Mouse (Mus musculus) 3T3-L1 (cell line): ENCODE results near the gene Olfr51.
"Not testable (repeated sequence)": the region's sequence is repeated elsewhere in the genome, so short reads cannot be mapped to it uniquely, and the experiment has no call there.

Experiments
- DNase-seq: peaks from one replicate; pipeline ENCODE4 v3.0.0-alpha.2; 2015; ENCODE audit warnings: low read depth, low spot score

The Olfr51 gene

DNA sequence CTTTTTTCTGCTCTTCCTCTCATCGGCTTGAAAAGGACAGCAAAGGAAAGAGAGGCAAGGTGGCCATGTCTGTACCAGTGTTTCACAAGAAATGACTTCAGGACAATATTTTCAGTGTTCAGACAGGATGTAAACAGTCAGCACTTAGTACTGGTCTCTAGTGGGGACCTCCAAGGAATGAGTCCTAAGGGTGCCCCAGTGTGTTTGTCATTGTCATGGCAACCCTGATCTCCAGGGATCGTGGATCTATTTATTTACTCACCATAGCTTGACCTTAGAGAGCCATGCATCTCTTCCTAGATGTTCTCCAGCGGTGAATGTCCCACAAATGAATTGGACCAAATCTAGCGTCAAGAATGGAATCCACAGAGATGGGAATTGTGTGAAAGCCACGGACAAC, at the start of gene Olfr51:
TSS of gene Olfr51 (plus strand) at position 301 of the 400 bp plus-strand sequence.
- DNase-seq, result no peak

DNA sequence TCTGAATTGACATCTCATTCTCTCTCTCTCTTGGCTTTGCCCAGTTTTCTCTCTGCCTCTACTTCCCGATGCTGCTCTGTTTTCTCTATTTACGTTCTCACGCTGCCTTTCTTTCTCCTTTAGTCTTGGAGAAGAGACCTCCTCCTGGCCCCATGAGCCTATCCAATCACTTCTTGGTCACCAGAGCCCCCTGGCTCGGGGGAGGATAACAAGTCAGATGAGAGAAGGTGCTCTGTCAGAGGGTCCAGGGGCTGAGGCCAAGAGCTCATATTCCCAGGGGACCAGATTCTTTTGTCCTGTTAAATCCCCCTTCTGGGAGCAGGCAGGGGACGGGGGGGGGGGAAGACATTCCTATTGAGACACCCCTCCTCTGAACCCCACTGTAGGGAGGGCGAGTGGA, 49.7 kb upstream of the Olfr51 start, which contains the start of gene Prop1:
TSS of gene Prop1 (minus strand) at position 101 of the 400 bp plus-strand sequence.
- DNase-seq, result no peak

DNA sequence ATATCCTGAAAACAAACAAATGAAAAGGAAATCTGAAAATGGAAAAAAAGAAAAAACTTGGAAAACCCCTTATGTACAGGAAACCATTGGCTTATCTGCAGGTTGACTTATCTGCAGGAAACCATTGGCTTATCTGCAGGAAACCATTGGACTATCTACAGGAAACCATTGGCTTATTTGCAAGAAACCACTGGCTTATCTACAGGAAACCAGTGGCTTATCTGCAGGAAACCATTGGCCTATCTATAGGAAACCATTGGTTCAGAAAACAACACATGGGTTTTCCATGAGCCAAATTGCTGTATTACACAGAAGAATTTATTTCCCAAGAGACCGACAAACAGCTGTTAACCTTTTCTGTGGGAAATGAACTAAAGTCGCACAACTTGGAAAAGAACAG, 38.5 kb upstream of the Olfr51 start:
- DNase-seq, result no peak

DNA sequence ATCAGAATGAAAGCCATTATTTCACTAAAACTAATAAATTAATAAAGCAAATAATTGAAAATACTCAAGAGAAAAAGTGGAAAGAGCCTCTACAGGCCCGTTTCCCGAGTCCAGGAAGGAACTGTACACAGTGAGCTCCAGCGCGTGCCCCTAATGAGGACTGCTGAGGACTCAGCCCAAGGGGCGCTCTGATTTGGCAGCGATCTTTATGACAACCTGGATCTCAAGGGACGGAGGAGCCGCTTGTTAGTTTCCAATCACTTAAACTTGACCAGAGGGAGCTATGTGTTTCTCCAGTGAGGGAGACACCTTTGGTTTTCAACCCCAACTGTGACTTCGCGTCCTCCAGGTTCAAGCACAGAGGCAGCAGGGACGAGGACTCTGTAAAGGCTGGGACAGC, 37.2 kb upstream of the Olfr51 start, which contains the start of gene Olfr1378:
TSS of gene Olfr1378 (plus strand) at position 301 of the 400 bp plus-strand sequence.
- no peak for DNase-seq

DNA sequence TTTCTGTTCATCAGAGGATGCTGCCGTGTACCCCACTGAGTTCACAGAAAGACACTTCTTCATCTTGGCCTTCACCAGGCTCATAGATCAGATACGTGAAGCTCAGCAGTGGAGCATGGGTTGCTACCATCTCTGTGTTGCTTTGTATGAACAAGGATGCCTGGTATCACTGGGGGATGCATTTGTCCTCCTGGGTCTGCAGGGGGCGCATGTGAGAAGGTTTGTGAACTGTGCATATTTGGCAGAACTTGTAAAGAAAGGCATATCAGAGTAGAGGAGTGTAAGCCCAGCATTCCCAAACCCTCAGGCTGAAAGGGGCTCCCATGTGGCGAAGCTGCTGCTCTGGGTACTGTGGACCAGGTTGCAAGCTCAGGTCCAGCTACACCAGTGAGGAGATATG, 26.2 kb upstream of the Olfr51 start:
- peak; percentile 3 for DNase-seq

DNA sequence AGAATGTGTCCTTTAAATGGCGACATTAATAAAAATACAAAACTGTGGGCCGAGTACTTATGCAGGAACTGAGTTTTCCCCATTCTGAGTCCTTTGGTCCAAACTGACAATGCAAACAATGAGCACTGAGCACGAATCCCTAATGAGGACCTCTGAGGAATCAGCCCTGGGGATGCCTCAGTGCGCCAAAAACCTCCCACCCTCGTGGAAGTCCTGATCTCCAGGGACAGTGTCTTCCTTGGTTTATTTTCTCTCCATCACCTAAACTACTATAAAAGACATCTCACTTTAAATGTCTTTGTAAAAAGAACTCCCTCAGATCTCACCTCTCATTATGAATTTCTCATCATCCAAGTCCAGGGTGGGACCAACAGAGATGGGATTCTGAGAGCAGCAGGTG, 21.7 kb upstream of the Olfr51 start, which contains the start of gene Olfr1377:
TSS of gene Olfr1377 (plus strand) at position 301 of the 400 bp plus-strand sequence.
- DNase-seq, result no peak

DNA sequence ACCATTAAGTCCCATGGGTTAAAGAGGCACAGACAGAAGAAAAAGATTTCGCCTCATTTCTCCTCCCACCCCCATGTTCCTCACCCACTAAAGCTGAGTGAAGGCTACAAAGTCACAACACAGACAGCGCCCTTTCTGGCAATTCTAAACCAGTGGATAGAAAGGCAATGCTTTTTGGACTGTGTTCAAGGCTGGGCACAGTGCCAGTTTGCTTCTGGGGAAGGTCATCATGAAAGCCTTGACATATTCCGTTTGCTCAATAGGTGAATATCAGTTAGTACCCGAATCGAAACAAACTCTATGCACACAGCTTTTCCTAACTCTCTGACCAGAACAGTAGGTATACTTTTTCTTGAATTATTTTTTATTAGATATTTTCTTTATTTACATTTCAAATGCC, 8.4 kb downstream of the Olfr51 start:
- DNase-seq, result no peak

DNA sequence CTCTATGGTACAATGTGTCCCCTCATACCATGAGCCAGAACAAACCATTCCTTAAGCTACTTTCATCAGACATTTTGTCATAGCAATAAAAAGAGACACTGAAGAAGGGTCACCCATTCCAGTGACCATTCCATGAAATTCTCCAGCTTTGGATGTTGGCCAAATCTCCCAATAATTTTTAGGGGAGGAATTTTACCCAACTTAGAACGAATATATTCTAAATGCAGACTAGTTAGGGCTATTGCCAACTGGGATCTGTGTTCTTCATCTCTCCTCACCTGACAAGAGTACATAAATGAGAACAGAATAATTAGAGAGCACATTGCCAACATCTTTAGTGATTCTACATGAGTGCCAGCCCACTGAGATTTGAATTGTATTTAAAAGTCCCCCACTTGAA, 10.5 kb downstream of the Olfr51 start, which contains the start of gene Olfr54:
TSS of gene Olfr54 (plus strand) at position 301 of the 400 bp plus-strand sequence.
- no peak for DNase-seq

DNA sequence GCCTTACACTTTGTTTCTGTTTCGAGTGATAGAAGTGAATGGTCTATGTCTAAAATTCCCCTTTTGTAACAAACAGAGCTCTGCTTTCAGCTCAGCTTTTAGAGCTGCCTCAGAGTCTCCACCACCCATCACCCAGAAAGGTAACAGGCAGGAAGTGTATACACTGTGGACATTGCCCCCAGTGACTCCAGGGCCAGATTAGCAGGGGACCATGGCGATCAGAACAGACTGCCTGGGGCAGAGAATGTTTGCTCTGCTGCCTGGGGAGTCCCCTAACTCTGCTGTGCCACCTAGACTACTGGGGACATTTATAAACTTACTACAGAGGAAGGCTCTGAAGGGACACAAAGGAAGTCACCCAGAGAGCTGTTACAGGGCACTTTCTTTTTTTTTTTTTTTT, 12.9 kb downstream of the Olfr51 start:
- DNase-seq, result no peak

DNA sequence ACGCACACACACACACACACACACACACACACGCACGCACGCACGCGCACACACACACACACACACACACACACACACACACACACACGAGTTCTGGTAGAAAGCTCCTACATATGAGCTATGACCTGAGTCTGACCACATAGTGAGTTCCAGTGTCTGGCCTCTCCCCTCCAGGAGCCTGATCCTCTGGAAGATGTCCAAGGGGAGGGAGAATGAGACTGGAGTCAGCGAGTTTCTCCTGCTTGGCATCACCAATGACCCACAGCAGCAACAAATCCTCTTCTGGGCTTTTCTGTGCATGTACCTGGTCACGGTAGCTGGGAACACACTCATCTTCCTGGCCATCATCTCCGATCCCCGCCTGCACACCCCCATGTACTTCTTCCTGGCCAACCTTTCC, 23.4 kb downstream of the Olfr51 start:
- DNase-seq, result not testable (repeated sequence)

DNA sequence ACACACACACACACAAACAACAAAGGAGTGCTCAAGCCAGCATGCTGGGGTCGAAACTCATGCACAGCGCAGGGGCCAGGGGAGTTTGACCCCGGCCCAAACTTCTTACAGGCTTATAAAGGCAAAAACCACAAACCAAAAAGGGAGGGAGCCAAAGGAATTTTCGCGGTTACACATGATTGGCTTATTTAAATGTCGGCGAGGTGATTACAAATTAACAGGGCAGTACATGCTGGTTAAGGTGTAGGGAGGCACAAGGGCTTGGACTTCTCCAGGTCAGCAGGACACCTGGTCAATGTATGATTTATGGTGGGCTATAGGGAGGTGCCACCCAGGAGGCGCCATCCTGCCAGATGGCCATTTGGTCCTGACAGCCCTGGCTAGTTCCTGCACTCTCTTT, 26.0 kb downstream of the Olfr51 start:
- not testable (repeated sequence) for DNase-seq

DNA sequence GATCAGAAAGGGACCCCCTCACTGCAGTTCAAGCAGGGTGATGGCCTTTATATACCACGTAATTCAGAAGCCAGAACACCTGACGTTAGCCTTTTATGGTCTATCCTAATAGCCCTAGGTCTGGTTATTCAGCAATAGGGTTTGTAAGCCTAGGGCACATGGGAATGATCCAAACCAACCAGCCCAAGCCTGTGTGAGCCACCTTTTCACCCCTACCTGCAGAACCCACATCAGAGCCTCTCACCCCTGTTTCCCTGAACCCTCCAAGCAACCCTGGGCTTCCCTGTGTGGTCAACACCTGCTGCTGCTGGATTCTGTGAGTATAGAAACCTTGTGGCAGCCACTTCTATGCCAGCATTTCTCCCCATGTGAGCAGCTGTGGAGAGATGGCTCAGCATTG, 26.8 kb downstream of the Olfr51 start:
- DNase-seq, result no peak

DNA sequence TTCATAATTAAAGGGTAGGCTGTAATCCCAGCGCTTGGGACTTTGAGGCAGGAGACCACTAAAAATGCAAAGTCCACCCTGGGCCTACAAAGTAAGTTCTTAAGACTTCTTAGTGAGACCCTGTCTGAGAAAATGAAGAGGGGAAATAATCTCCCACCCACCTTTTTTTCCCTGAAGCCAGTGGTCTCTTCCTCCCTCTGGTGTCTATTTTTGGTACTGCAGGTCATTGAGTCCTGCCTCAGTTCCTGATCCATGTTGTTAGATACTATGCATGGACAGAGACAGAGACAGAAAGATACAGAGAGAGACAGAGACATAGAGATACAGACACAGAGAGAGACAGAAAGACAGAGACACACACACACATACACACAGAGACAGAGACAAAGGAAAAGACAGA, 29.5 kb downstream of the Olfr51 start:
- DNase-seq, result peak; percentile 62

DNA sequence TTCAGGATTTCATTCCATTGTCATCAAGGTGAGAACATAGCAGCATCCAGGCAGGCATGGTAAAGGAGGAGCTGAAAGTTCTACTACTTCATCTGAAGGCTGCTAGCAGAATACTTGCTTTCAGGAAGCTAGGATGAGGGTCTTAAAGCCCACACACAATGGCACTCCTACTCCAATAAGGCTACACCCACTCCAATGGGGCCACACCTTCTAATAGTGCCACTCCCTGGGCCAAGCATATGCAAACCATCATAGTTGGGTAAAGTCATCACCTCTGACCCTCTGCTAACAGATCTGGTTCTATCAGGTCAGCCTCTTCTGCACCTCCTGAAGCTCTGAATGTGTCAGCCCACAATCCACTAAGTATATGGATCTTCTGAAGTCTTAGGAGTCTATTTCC, 30.7 kb downstream of the Olfr51 start:
- not testable (repeated sequence) for DNase-seq

DNA sequence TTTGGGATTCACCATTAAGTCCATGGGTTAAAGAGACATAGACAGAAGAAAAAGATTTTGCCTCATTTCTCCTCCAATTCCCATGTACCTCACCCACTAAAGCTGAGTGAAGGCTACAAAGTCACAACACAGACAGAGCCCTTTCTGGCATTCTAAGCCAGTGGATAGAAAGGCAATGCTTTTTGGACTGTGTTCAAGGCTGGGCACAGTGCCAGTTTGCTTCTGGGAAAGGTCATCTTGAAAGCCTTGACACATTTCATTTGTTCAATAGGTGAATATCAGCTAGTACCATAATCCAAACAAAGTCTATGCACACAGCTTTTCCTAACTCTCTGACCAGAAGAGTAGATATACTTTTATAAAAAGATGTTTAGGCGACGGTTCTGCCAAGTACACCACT, 32.6 kb downstream of the Olfr51 start:
- DNase-seq, result no peak

DNA sequence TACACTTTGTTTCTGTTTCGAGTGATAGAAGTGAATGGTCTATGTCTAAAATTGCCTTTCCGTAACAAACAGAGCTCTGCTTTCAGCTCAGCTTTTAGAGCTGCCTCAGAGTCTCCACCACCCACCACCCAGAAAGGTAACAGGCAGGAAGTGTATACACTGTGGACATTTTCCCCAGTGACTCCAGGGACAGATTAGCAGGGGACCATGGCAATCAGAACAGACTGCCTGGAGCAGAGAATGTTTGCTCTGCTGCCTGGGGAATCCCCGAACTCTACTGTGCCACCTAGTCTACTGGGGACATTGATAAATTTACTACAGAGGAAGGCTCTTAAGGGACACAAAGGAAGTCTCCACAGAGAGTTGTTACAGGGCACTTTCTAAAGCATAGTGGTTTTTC, 41.4 kb downstream of the Olfr51 start:
- DNase-seq, result not testable (repeated sequence)

DNA sequence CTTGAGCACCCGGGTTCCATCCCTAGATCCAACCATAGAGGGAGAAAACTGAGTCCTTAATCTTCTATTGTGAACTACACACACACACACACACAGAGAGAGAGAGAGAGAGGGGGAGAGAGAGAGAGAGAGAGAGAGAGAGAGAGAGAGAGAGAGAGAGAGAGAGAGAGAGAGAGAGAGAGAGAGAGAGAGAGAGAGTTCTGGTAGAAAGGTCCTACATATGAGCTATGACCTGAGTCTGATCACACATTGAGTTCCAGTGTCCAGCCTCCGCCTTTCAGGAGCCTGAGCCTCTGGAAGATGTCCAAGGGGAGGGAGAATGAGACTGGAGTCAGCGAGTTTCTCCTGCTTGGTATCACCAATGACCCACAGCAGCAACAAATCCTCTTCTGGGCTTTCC, 44.4 kb downstream of the Olfr51 start, which contains the start of gene Olfr1375:
TSS of gene Olfr1375 (plus strand) at position 301 of the 400 bp plus-strand sequence.
- DNase-seq, result not testable (repeated sequence)

DNA sequence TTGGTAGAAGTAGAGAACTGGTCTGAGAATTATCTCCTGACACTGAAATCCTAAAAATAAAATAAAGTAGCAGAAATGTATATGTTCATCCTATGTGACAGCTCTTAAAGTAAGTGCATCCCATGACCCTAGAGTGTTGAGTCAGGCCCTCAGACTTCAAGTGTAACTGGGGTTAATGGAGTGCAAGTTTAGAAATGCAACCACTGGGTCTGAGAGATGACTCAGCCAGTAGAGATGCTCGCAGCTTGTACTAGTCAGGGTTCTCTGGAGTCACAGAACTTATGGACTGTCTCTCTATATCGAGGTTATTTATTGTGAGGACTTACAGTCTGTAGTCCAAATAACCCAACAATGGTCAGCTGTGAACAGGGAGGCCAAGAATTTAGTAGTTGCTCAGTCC, 48.3 kb downstream of the Olfr51 start:
- peak; percentile 51 for DNase-seq

DNA sequence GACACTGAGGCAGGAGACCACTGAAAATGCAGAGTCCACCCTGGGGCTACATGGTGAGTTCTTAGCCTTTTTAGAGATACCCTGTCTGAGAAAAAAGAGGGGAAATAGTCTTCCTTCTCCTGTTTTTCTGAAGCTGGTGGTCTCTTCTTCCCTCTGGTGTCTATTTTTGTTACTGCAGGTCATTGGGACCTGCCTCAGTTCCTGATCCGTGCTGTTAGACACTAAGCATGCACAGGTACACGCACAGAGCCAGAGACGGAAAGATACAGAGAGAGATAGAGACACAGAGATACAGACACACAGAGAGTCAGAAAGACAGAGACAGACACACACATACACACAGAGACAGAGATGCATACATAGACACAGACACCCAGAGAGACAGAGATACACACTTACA, 49.8 kb downstream of the Olfr51 start:
- DNase-seq, result peak; percentile 39

DNA sequence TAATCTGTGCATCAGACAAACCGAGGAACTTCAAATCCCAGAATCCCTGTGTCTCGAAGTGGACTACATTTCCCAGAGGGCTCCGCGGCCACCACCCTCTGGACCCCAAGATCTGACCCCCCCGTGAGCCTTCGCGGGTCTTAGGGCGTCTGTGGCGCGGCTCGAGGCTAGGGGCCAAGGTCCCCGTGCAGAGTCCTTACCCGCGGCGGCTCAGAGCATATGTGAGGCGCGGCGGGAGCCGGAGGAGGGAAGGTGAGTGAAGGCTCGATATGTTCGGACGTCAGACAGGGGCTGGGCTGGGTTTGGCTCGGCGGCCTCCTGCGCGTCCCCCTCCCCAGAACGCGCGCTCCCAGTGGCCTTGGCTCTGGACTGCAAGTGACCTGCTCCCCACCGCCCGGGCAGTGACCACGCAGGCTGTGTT, 55.8 kb downstream of the Olfr51 start, which contains the start of gene Zfp354a:
TSS of gene Zfp354a (plus strand) at position 107 of the 421 bp plus-strand sequence.
- DNase-seq, result peak; percentile 66
